Mouse (Mus musculus): ENCODE results near the gene Aqp5.

DNA sequence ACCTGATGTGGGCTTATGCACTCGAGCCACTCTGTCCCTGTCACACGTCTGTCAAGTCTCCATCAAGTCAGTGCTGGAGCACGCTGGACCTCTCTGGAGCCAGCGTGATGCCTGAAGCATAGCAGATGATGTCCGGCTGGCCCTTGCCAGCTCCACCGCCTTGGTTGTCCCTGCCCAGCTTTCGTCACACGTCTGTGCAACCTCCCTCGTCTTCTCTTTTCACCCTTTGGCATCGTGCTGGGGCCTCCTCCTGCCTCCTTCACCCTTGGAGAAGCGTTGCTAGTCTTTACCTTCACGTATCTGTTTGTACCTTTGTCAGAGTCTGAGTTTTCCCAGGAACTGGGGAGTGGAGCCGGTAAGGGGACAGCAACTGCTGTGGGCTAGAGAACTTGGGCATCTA, 23.7 kb downstream of the Aqp5 start:
- TF ChIP-seq TAL1 (IDR thresholded peaks at IDR 0.05; ENCODE audit: low read length) (no peak), GATA1 (IDR thresholded peaks at IDR 0.05; ENCODE audit: low read length) (no peak)

Measured in erythroblast, embryonic 14.5 days (primary cell).